Mouse (Mus musculus): Measurements from ENCODE around the gene Bsdc1.

- no peak for TF ChIP-seq TCF3 (IDR thresholded peaks at IDR 0.05; ENCODE audit: insufficient read length, low read depth)
- TF ChIP-seq POLR2A (IDR thresholded peaks at IDR 0.05; ENCODE audit: insufficient read length, low read depth): peak; percentile 92
- no peak for TF ChIP-seq E2F4 (IDR thresholded peaks at IDR 0.05; ENCODE audit: insufficient read depth)
- no peak for TF ChIP-seq MAX (IDR thresholded peaks at IDR 0.05; ENCODE audit: low read depth)
- no peak for TF ChIP-seq MYOD1 (IDR thresholded peaks at IDR 0.05; ENCODE audit: control insufficient read depth in 1 of 3, insufficient read length in 2 of 3, low read depth in 2 of 3)
- TF ChIP-seq CEBPB (IDR thresholded peaks at IDR 0.05; ENCODE audit: insufficient read depth, poor library complexity, severe bottlenecking): no peak
- TF ChIP-seq POLR2AphosphoS2 (IDR thresholded peaks at IDR 0.05; ENCODE audit: insufficient read length, low read depth): peak; percentile 94
- TF ChIP-seq USF1 (IDR thresholded peaks at IDR 0.05; ENCODE audit: low read depth): no peak
Measured at GRCm38 (mm10) chr4:129513086-129513767, 51.8 kb downstream of the Bsdc1 start, which contains the start of gene Marcksl1.
